Mouse (Mus musculus) embryo, embryonic 9.5 days (tissue): ENCODE data around the gene Zbtb24.

Experiments used
- DNase-seq: peaks from one replicate; pipeline ENCODE4 v3.0.0-alpha.2; 2017; ENCODE audit errors: extremely low spot score

Gene Zbtb24

DNA sequence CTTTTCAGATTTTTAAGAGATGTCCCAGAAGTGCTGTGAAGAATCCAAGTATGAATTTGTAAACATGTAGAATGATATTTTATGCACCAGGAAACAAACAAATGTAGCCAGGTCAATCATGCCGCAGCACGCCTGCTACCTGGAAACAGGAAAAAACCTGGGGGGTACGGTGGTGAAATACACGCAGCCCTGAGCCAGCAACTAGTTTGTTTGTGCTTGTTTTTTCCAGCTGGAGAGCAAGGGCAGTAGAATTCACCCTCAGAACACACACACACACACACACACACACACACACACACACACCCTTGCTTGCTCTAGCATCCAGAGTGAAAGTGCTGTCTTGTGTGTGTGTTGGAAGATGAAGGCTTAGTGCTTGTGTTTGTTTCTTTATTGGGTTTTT lies 40.9 kb downstream of the Zbtb24 start:
- DNase-seq = no peak

DNA sequence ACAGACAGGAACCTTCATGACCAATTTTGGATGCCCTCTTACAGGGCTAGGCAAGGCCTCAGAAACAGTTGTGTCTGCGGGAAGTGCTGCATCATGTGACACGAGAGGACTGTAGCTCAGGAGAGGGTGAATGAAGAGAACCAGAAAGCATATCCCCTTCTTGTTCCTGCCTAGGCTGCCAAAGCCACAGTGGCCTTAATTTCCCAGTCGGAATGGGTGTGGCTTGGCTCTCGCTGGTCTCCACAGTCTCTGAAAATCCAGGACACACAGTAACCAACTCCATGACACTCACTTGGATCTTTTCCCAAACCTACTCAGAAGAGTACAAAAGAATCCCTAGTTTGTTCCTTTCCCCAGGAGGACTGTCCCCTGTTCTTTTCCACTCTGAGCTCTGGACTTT lies 50.8 kb downstream of the Zbtb24 start:
- no peak for DNase-seq

DNA sequence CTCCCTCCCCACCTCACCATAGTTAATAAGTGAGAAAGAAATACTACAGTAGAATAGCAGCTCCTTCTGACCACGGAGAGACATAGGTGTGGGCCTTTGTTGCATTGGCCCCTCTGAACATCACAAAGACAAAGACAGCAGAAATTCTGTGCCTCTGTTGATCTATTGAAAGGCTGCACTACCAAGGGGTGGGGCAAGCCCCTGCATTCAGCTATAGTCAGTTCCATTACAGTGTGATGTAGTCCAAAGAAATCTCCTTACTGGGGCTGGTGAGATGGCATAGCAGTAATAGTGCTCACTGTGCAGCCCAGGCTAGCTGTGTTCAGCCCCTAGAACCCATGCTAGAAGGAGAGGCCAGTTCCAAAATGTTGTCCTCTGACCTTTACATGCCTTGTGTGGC lies 54.8 kb downstream of the Zbtb24 start:
- no peak for DNase-seq

DNA sequence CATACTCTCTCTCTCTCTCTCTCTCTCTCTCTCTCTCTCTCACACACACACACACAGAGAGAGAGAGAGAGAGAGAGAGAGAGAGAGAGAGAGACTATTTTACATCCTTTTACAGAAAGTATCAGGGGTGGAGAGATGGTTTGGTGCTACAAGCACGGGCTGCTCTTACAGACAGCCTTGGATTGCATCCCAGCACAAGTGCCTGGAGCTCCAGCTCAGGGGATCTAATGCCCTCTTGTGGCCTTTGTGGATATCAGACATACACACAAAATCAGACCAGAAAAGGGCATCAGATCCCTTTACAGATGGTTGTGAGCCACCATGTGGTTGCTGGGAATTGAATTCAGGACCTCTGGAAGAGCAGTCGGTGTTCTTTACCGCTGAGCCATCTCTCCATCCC lies 55.3 kb downstream of the Zbtb24 start:
- peak; percentile 65 for DNase-seq

DNA sequence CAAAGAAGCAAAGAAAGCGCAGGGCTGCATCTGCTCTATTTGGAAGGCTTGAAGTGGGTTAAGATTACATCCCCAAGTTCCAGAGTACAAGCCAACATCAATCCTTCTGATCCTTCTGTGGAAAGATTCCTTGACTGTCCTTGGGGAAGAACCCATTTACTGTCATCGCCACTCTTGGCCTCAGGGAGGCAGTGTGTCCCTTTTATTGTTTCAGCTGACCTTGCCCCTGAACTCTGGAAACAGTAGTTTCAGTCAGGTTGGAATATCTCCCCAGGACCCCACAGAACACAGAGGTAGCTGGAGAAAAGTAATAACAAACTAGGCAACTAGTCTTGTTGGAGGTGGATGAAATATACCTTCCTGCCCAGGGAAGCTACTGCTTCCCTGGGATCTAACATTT lies 59.0 kb downstream of the Zbtb24 start:
- no peak for DNase-seq

DNA sequence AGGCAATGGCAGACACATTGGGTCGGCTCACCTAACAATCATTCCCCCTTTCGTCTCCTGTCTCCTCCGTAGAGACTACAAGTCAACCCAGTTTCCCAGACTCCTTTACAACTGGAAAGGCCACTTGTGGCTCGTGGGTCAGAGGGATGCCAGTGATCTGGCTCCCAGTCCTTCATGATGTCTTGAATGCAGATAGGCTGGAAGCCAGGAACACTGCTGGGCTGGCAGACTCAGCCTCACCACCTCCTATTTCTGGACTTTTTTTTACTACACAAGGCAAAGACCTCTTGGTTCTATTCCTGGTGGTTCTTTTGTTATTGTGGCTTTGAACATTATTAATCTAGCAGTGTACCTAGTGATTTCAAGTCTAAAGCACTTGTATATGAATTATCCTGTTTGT lies 64.1 kb downstream of the Zbtb24 start:
- no peak for DNase-seq

DNA sequence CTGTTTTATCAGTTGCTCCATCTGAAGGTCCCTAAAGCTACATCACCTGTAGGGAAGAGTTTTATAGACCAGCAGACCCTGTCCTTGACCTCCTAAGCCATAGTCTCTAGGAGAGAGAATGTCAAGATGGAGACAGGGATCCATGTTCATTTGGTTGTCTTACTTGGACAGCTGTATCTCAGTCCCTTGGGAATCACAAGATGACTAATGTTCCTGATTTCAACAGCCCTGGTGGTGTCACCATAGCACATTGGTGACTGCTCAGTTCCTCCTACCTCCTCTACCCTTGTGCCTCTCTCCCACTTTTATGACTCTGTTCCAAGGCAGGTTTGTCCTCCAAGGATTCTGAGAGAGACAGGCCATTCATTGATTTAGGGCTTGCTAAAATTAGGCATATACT lies 64.7 kb downstream of the Zbtb24 start:
- DNase-seq = no peak
